Mouse (Mus musculus) kidney, adult 2 months (tissue): ENCODE measurements around the gene Ube2t.

Source experiments
- CTCF ChIP-seq: fragments of 200-500 bp; conservative IDR thresholded peaks from 2 replicates; pipeline ENCODE4 v1.5.1; 2011; ENCODE audit warnings: low read depth, mild to moderate bottlenecking, control low read depth, low read length, moderate library complexity, mixed read lengths; ENCODE audit not compliant: insufficient read depth, insufficient read length
- POLR2A ChIP-seq: fragments of 200-500 bp; IDR thresholded peaks from one replicate; pipeline ENCODE4 v1.6.1; 2011; ENCODE audit warnings: low read depth, low read length, control low read depth

DNA sequence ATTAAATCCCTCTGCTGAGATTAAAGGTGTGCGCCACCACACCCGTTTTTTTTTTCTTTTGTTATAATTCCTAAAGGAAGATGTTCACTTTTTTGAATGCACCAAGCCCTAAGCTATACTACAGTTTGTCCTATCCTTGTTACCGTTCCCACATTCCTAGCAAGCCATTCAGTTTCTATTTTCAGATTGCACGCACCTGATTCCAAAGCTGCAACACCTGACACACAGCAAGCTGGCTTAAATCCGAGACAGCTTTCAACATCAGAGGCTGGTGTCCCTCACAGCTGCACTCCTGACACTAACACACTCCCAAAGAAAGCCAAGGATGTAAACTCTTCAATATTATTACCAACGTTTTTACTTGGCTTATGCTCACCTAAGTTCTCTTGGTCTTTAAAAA is 26.0 kb upstream of the Ube2t start:
- TF ChIP-seq CTCF (no peak), POLR2A (no peak)
